ENCODE assay signal across 9 mouse cellular contexts in the genomic region with DNA sequence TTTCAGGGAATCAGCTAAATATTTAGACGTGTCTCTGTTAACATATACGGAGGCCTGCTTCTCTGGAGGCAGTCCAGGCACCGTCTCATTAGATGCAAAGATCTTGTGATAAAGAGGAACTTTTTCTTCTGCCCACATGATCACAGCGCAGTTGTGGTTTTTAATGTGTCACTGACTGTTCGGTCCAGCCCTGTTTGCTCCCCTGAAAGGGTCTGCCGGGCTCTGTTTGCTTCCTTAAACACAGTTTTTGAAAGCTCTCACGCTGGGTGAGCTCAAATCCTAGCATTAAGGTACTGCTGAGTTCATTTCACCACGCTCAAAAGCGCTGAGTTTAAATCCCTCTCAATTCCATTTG. TPM values are rescaled to one million over a fixed set of nuclear protein-coding genes. Genes with fewer than 3 reads are reported as not detected.
A peak's percentile ranks its signal among the peaks of the same experiment; 100 is the strongest.
DNase-seq lines count a peak whose midpoint lies in the region; ATAC-seq and TF ChIP-seq lines count a peak whose summit lies in the region.
"Had no signal": no experiment of that assay in that cellular context is flagged by ENCODE, and none has a peak within 500 bp of the region (broad histone marks: within the 10 kb centered on the region; RNA-seq: fewer than 3 reads in every experiment).

No protein-coding gene starts in this region.

- no peaks in the 10 kb centered on the region for H3K9me3 ChIP-seq in hindbrain, postnatal 0 days (ENCODE audit: low read length)
- no peaks in the 10 kb centered on the region for H3K9me3 ChIP-seq in midbrain, embryonic 16.5 days (replicated peaks; ENCODE audit: control insufficient read depth, low read length, poor library complexity, severe bottlenecking)
- H3K9me3 ChIP-seq: heart, embryonic 15.5 days had no signal

- intact Hi-C loops in heart, postnatal 36 days (cut with DNase I), result loop anchor here (1.0 to 5.0 kb wide), 3 partner anchors 166 to 307 kb away; partner anchors contain the start of gene Fzd7
- intact Hi-C loops in left cerebral cortex, postnatal 36 days (cut with DNase I), result loop anchor here (1.0 to 10.0 kb wide), 3 partner anchors 167 to 307 kb away; partner anchors contain the start of gene Fzd7
- intact Hi-C loops in gastrocnemius, postnatal 36 days (cut with DNase I), result loop anchor here (1.0 to 5.0 kb wide), 2 partner anchors 166 to 307 kb away; partner anchors contain the start of gene Fzd7

- H3K4me3 ChIP-seq in hindbrain, postnatal 0 days (ENCODE audit: low read length), result no peak overlapping the region
- H3K4me3 ChIP-seq in midbrain, embryonic 16.5 days (ENCODE audit: low read depth, low read length), result no peak overlapping the region

- H3K9ac ChIP-seq in hindbrain, postnatal 0 days (replicated peaks; ENCODE audit: low read length), result no peak overlapping the region
- no peak overlapping the region for H3K9ac ChIP-seq in midbrain, embryonic 16.5 days (ENCODE audit: low read depth, low read length)
- H3K9ac ChIP-seq: heart, embryonic 15.5 days had no signal

- 11% methylated on average over 9 of the region's 9 CpGs for WGBS in hindbrain, postnatal 0 days
- WGBS in midbrain, embryonic 16.5 days, result 4% methylated on average over 9 of the region's 9 CpGs

- no peaks in the 10 kb centered on the region for H3K27me3 ChIP-seq in hindbrain, postnatal 0 days (ENCODE audit: insufficient read depth, low read length)
- no peaks in the 10 kb centered on the region; the same call in 1 of the 2 replicates for H3K27me3 ChIP-seq in midbrain, embryonic 16.5 days (ENCODE audit: control insufficient read depth, insufficient read depth, low read depth, low read length)

- peak overlapping the region; percentile 38 for H3K4me2 ChIP-seq in hindbrain, postnatal 0 days (ENCODE audit: low read depth, low read length)
- no peak overlapping the region; the same call in 1 of the 2 replicates for H3K4me2 ChIP-seq in midbrain, embryonic 16.5 days (ENCODE audit: low read length)

- TF ChIP-seq CTCF in hindbrain, postnatal 0 days (IDR thresholded peaks at IDR 0.05; ENCODE audit: low read depth), result no peak

- peaks cover 6% of the 10 kb centered on the region; the same call in 1 of the 2 replicates for H3K4me1 ChIP-seq in hindbrain, postnatal 0 days (ENCODE audit: insufficient read depth, low read length)
- peaks cover 38% of the 10 kb centered on the region for H3K4me1 ChIP-seq in midbrain, embryonic 16.5 days (ENCODE audit: control insufficient read depth, insufficient read depth, low read length)

- peak; percentile 14 to 16 for DNase-seq in heart, postnatal 36 days
- DNase-seq in heart, postnatal 4 days, result no peak
- DNase-seq in hindbrain, postnatal 0 days (ENCODE audit: low spot score), result no peak
- DNase-seq in left cerebral cortex, postnatal 36 days (ENCODE audit: low spot score in 2 of 2), result no peak
- DNase-seq in gastrocnemius, postnatal 36 days, result no peak

- peak; percentile 76 for ATAC-seq in common myeloid progenitor, adult 5-6 weeks (replicated peaks; ENCODE audit: low read depth, poor library complexity, severe bottlenecking)
- ATAC-seq in hindbrain, postnatal 0 days, result no peak
- ATAC-seq in midbrain, embryonic 16.5 days, result peak; percentile 4; the same call in 1 of the 2 replicates
- ATAC-seq in inflammation-experienced regulatory T-cells, adult 6 months, result no peak

- no peak overlapping the region for H3K27ac ChIP-seq in hindbrain, postnatal 0 days
- peak overlapping the region; percentile 58; the same call in 1 of the 2 replicates for H3K27ac ChIP-seq in midbrain, embryonic 16.5 days (ENCODE audit: low read length)
- H3K27ac ChIP-seq: heart, embryonic 15.5 days had no signal

- no peaks in the 10 kb centered on the region for H3K36me3 ChIP-seq in hindbrain, postnatal 0 days (ENCODE audit: insufficient read depth, low read length)
- no peaks in the 10 kb centered on the region for H3K36me3 ChIP-seq in midbrain, embryonic 16.5 days (ENCODE audit: control insufficient read depth, insufficient read depth, low read length)
- H3K36me3 ChIP-seq: heart, embryonic 15.5 days had no signal

RNA-seq across cellular contexts. Expression of gene Cdk15, which starts 59.3 kb away (rescaled TPM):
- total RNA-seq in heart, postnatal 36 days (2021), result not detected
- not detected for total RNA-seq in heart, postnatal 4 days (2021)
- total RNA-seq in common myeloid progenitor, adult 5-6 weeks (2017), result not detected in 2 replicates
- total RNA-seq in hindbrain, postnatal 0 days (2014; rRNA removed), result 1.3 TPM in 2 replicates
- 1.5 and 1.8 TPM in 2 replicates for polyA plus RNA-seq in hindbrain, postnatal 0 days (2015; fragmentation: Nextera tagmentation; extraction: Ambion mirVana)
- 1.5 and 2.2 TPM in 2 replicates for polyA plus RNA-seq in midbrain, embryonic 16.5 days (2015; fragmentation: Nextera tagmentation; extraction: Ambion mirVana)
- polyA plus RNA-seq in inflammation-experienced regulatory T-cells, adult 6 months (2017; shearing (Covaris generic)), result not detected
- 1 to 10 TPM in 1 of 2 experiments, under 1 TPM in 1; 0.35 to 1.1 TPM for total RNA-seq in left cerebral cortex, postnatal 36 days (2021)
- total RNA-seq in gastrocnemius, postnatal 36 days (2021), result not detected

Comparison
In these comparisons a context has a peak if more than half of its experiments do, and no peak if none do; other contexts are left out.
1. DNase-seq: peak in heart, postnatal 36 days (2 of 2); none in heart, postnatal 4 days (single experiment), hindbrain, postnatal 0 days (single experiment), left cerebral cortex, postnatal 36 days (0 of 2) and gastrocnemius, postnatal 36 days (0 of 2).
2. ATAC-seq: peak in common myeloid progenitor, adult 5-6 weeks (single experiment) and midbrain, embryonic 16.5 days (single experiment); none in hindbrain, postnatal 0 days (single experiment) and inflammation-experienced regulatory T-cells, adult 6 months (single experiment).